Mouse (Mus musculus) small intestine, adult 2 months (tissue): ENCODE data around the gene Npvf.

Source experiments
- CTCF ChIP-seq: fragments of 200-500 bp; IDR thresholded peaks from 2 replicates; pipeline ENCODE4 v1.5.1; 2012; ENCODE audit warnings: low read depth, mild to moderate bottlenecking, control low read depth, inconsistent platforms, low read length, moderate library complexity, mixed read lengths; ENCODE audit not compliant: insufficient replicate concordance, insufficient read length; ENCODE audit errors: extremely low read depth
- POLR2A ChIP-seq: fragments of 200-500 bp; IDR thresholded peaks from 2 replicates; pipeline ENCODE4 v1.6.1; 2012; ENCODE audit warnings: low read depth, mild to moderate bottlenecking, control low read depth, inconsistent platforms, low read length, moderate library complexity

- no peak for TF ChIP-seq CTCF
- TF ChIP-seq POLR2A, result no peak
These were observed 9.5 kb downstream of the Npvf start for GRCm38 (mm10) chr6:50644701-50645100.
